8 mouse cellular contexts compared by ENCODE assay signal in genomic region chr16:95832346-95832739, GRCm38 (mm10).
DNase-seq lines count a peak whose midpoint lies in the region; ATAC-seq and TF ChIP-seq lines count a peak whose summit lies in the region.
"Had no signal": no experiment of that assay in that cellular context is flagged by ENCODE, and none has a peak within 500 bp of the region (broad histone marks: within the 10 kb centered on the region; RNA-seq: fewer than 3 reads in every experiment).

No protein-coding gene starts in this region.

- ATAC-seq in kidney, postnatal 0 days (replicated peaks; ENCODE audit: low FRiP score, low read depth), result no peak
- ATAC-seq in embryonic facial prominence, embryonic 15.5 days (ENCODE audit: insufficient number of reproducible peaks, low FRiP score, low TSS enrichment, low read depth), result no peak
- ATAC-seq in hindbrain, embryonic 16.5 days, result peak; percentile 46
- ATAC-seq in neural tube, embryonic 13.5 days (ENCODE audit: low read depth), result peak; percentile 24; the same call in 1 of the 2 replicates

- H3K36me3 ChIP-seq in kidney, postnatal 0 days (ENCODE audit: insufficient read depth, low read length), result no peaks in the 10 kb centered on the region
- no peaks in the 10 kb centered on the region for H3K36me3 ChIP-seq in embryonic facial prominence, embryonic 15.5 days
- no peaks in the 10 kb centered on the region for H3K36me3 ChIP-seq in hindbrain, embryonic 16.5 days (ENCODE audit: control insufficient read depth, insufficient read depth, low read length)
- H3K36me3 ChIP-seq in neural tube, embryonic 13.5 days, result no peaks in the 10 kb centered on the region

- DNase-seq in kidney, postnatal 0 days (ENCODE audit: low spot score), result no peak
- DNase-seq in kidney, postnatal 25 days, result no peak
- DNase-seq in right cerebral cortex, postnatal 25 days, result no peak
- no peak for DNase-seq in right cerebral cortex, postnatal 10 days (ENCODE audit: low spot score in 2 of 2)
- DNase-seq: cerebellum, adult 11 months had no signal

- TF ChIP-seq CTCF in kidney, postnatal 0 days (IDR thresholded peaks at IDR 0.05; ENCODE audit: low read depth), result no peak

- H3K4me3 ChIP-seq in kidney, postnatal 0 days (replicated peaks; ENCODE audit: low read depth, low read length), result no peak overlapping the region
- no peak overlapping the region for H3K4me3 ChIP-seq in embryonic facial prominence, embryonic 15.5 days (replicated peaks)
- H3K4me3 ChIP-seq in hindbrain, embryonic 16.5 days (ENCODE audit: low read length), result no peak overlapping the region
- no peak overlapping the region for H3K4me3 ChIP-seq in neural tube, embryonic 13.5 days

- no peak overlapping the region for H3K9ac ChIP-seq in kidney, postnatal 0 days (ENCODE audit: low read depth, low read length)
- no peak overlapping the region for H3K9ac ChIP-seq in embryonic facial prominence, embryonic 15.5 days
- H3K9ac ChIP-seq in hindbrain, embryonic 16.5 days (ENCODE audit: low read depth, low read length), result no peak overlapping the region
- H3K9ac ChIP-seq in neural tube, embryonic 13.5 days, result no peak overlapping the region

- 27% methylated on average over 9 of the region's 9 CpGs for WGBS in kidney, postnatal 0 days
- 61% methylated on average over 9 of the region's 9 CpGs for WGBS in embryonic facial prominence, embryonic 15.5 days
- whole genome bisulfite sequencing in hindbrain, embryonic 16.5 days, result 50% methylated on average over 9 of the region's 9 CpGs
- WGBS in neural tube, embryonic 13.5 days, result 39% methylated on average over 9 of the region's 9 CpGs

- H3K27me3 ChIP-seq in kidney, postnatal 0 days (ENCODE audit: insufficient read depth, low read length), result no peaks in the 10 kb centered on the region
- H3K27me3 ChIP-seq in embryonic facial prominence, embryonic 15.5 days, result no peaks in the 10 kb centered on the region
- H3K27me3 ChIP-seq in hindbrain, embryonic 16.5 days (replicated peaks; ENCODE audit: control insufficient read depth, insufficient read depth, low read length), result no peaks in the 10 kb centered on the region
- no peaks in the 10 kb centered on the region for H3K27me3 ChIP-seq in neural tube, embryonic 13.5 days

- H3K4me2 ChIP-seq in kidney, postnatal 0 days (ENCODE audit: low read length), result no peak overlapping the region
- H3K4me2 ChIP-seq in embryonic facial prominence, embryonic 15.5 days (replicated peaks), result no peak overlapping the region
- H3K4me2 ChIP-seq in hindbrain, embryonic 16.5 days (ENCODE audit: low read length), result no peak overlapping the region
- no peak overlapping the region for H3K4me2 ChIP-seq in neural tube, embryonic 13.5 days

- H3K27ac ChIP-seq in kidney, postnatal 0 days, result peak overlapping the region; percentile 75
- H3K27ac ChIP-seq in embryonic facial prominence, embryonic 15.5 days (replicated peaks), result peak overlapping the region; percentile 55; the same call in 1 of the 2 replicates
- H3K27ac ChIP-seq in hindbrain, embryonic 16.5 days (ENCODE audit: low read depth, low read length), result peak overlapping the region; percentile 75; the same call in 1 of the 2 replicates
- peak overlapping the region; percentile 57 for H3K27ac ChIP-seq in neural tube, embryonic 13.5 days (replicated peaks)

- H3K4me1 ChIP-seq in kidney, postnatal 0 days (replicated peaks; ENCODE audit: insufficient read depth, low read length), result 0 out of 2 replicates have a peak, but pooled peaks cover 20% of the 10 kb centered on the region
- H3K4me1 ChIP-seq in embryonic facial prominence, embryonic 15.5 days, result peaks cover 40% of the 10 kb centered on the region
- peaks cover 29% of the 10 kb centered on the region for H3K4me1 ChIP-seq in hindbrain, embryonic 16.5 days (ENCODE audit: control insufficient read depth, insufficient read depth, low read depth, low read length)
- peaks cover 40% of the 10 kb centered on the region for H3K4me1 ChIP-seq in neural tube, embryonic 13.5 days (replicated peaks)

- H3K9me3 ChIP-seq in kidney, postnatal 0 days (replicated peaks; ENCODE audit: low read length), result no peaks in the 10 kb centered on the region
- no peaks in the 10 kb centered on the region for H3K9me3 ChIP-seq in embryonic facial prominence, embryonic 15.5 days (replicated peaks)
- no peaks in the 10 kb centered on the region for H3K9me3 ChIP-seq in hindbrain, embryonic 16.5 days (ENCODE audit: control insufficient read depth, low read length)
- H3K9me3 ChIP-seq in neural tube, embryonic 13.5 days, result no peaks in the 10 kb centered on the region

Comparison
In these comparisons a context has a peak if more than half of its experiments do, and no peak if none do; other contexts are left out.
1. ATAC-seq: peak in hindbrain, embryonic 16.5 days (single experiment) and neural tube, embryonic 13.5 days (single experiment); none in kidney, postnatal 0 days (single experiment) and embryonic facial prominence, embryonic 15.5 days (single experiment).
2. Peak in every context shown above with its lines, with median percentiles within 50 percentile points of each other: H3K27ac ChIP-seq.